In the genomic region with DNA sequence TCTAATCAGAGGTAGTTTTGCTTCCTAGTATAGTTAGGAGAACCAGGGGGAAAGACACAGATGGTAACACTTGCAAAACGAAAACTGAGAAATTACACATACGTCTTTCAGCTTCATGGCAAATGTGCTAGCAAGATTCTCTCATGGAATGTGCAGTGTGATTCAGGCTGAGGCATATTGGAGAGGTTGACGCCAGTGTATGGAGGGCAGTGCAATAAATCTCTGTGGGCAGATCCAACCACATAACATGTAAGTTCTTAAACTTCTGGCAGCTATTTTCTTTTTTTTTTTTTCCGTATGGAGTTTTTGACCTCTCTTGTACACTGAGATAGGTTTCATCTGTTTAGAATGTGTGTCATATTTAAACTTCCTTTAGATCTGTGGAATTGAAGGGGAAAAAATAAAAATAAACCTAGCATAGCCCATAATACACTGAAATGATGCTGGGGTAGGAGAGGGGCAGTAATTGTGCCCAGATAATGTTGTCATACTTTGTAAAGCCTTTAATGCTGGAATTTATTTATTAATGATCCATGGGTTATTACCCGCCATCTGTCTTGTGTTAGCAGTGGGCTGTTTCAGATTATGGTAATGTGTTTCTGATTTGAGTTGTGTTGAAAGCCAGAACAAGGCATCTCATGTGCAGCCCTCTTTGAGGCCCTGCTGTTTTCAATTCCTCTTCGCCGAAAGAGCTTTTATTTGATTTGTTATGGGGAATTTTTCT, we compare ENCODE assay signal across 9 mouse cellular contexts.
DNase-seq lines count a peak whose midpoint lies in the region; ATAC-seq and TF ChIP-seq lines count a peak whose summit lies in the region.
"Had no signal": no experiment of that assay in that cellular context is flagged by ENCODE, and none has a peak within 500 bp of the region (broad histone marks: within the 10 kb centered on the region; RNA-seq: fewer than 3 reads in every experiment).

No protein-coding gene starts in this region.

- H3K4me2 ChIP-seq in kidney, embryonic 15.5 days: no peak overlapping the region
- H3K4me2 ChIP-seq in neural tube, embryonic 14.5 days (ENCODE audit: low read depth, low read length): no peak overlapping the region

- no peak overlapping the region for H3K4me3 ChIP-seq in kidney, embryonic 15.5 days (replicated peaks)
- H3K4me3 ChIP-seq in neural tube, embryonic 14.5 days (ENCODE audit: low read depth, low read length): no peak overlapping the region
- H3K4me3 ChIP-seq in cerebellum, adult 2 months (replicated peaks; ENCODE audit: insufficient read depth, low read depth, low read length): no peak overlapping the region

- 53% methylated on average over 7 of the region's 7 CpGs for WGBS in kidney, embryonic 15.5 days
- 22% methylated on average over 7 of the region's 7 CpGs for WGBS in neural tube, embryonic 14.5 days
- 24% methylated on average over 7 of the region's 7 CpGs for WGBS in cerebellum, adult 2 months

- H3K36me3 ChIP-seq in kidney, embryonic 15.5 days: no peaks in the 10 kb centered on the region
- H3K36me3 ChIP-seq in neural tube, embryonic 14.5 days (ENCODE audit: control insufficient read depth, insufficient read depth, low read length): no peaks in the 10 kb centered on the region

- H3K9me3 ChIP-seq in kidney, embryonic 15.5 days (replicated peaks): no peaks in the 10 kb centered on the region
- H3K9me3 ChIP-seq in neural tube, embryonic 14.5 days (ENCODE audit: control insufficient read depth, low read length): no peaks in the 10 kb centered on the region

- 0 out of 2 replicates have a peak, but pooled peaks cover 7% of the 10 kb centered on the region for H3K4me1 ChIP-seq in kidney, embryonic 15.5 days
- no peaks in the 10 kb centered on the region for H3K4me1 ChIP-seq in neural tube, embryonic 14.5 days (ENCODE audit: control insufficient read depth, insufficient read depth, low read length)
- no peaks in the 10 kb centered on the region for H3K4me1 ChIP-seq in cerebellum, adult 2 months (ENCODE audit: control insufficient read depth, insufficient read depth, low read length)

- no peak for DNase-seq in kidney, postnatal 36 days
- peak; percentile 17 for DNase-seq in fibroblast of lung, adult 2 months (ENCODE audit: low read depth)
- peak; percentile 13 to 65 for DNase-seq in layer of hippocampus, adult 18-20 months (ENCODE audit: low spot score in 2 of 2)
- no peak for DNase-seq in cerebellum, adult 11-12 months
- DNase-seq in testis, postnatal 10 days (ENCODE audit: low spot score): no peak
- no peak for DNase-seq in cerebellum, adult 2 months
- DNase-seq: lung, postnatal 4 days had no signal

- no peak for TF ChIP-seq CTCF in cerebellum, adult 2 months (IDR thresholded peaks at IDR 0.05; ENCODE audit: borderline replicate concordance, insufficient read depth, low read depth, low read length)

- H3K27me3 ChIP-seq in kidney, embryonic 15.5 days: no peaks in the 10 kb centered on the region
- no peaks in the 10 kb centered on the region for H3K27me3 ChIP-seq in neural tube, embryonic 14.5 days (ENCODE audit: control insufficient read depth, insufficient read depth, low read length)
- H3K27me3 ChIP-seq in cerebellum, adult 2 months (ENCODE audit: control insufficient read depth, insufficient read depth, low read length): no peaks in the 10 kb centered on the region

- peak; percentile 81 for ATAC-seq in kidney, embryonic 15.5 days (replicated peaks; ENCODE audit: low FRiP score)
- peak; percentile 85 for ATAC-seq in neural tube, embryonic 14.5 days (ENCODE audit: low read depth)

- no peak for TF ChIP-seq POLR2A in cerebellum, adult 2 months (IDR thresholded peaks at IDR 0.05; ENCODE audit: borderline replicate concordance, insufficient read depth, low read length)

- H3K27ac ChIP-seq in kidney, embryonic 15.5 days: peak overlapping the region; percentile 70
- no peak overlapping the region for H3K27ac ChIP-seq in neural tube, embryonic 14.5 days (ENCODE audit: low read depth, low read length)
- no peak overlapping the region for H3K27ac ChIP-seq in cerebellum, adult 2 months (ENCODE audit: insufficient read depth, low read length)

- no peak overlapping the region for H3K9ac ChIP-seq in kidney, embryonic 15.5 days
- no peak overlapping the region for H3K9ac ChIP-seq in neural tube, embryonic 14.5 days (replicated peaks; ENCODE audit: low read depth, low read length)

Comparison
In these comparisons a context has a peak if more than half of its experiments do, and no peak if none do; other contexts are left out.
1. DNase-seq: peak in fibroblast of lung, adult 2 months (single experiment) and layer of hippocampus, adult 18-20 months (2 of 2); none in kidney, postnatal 36 days (0 of 2), cerebellum, adult 11-12 months (single experiment), testis, postnatal 10 days (single experiment) and cerebellum, adult 2 months (0 of 2).